Mouse (Mus musculus) forebrain, embryonic 12.5 days (tissue): ENCODE measurements around the gene Lamb1. TPM values are rescaled to one million over a fixed set of nuclear protein-coding genes. Genes with fewer than 3 reads are reported as not detected.
A peak's percentile ranks its signal among the peaks of the same experiment; 100 is the strongest.

Experiments used
- ATAC-seq: fragments of 200-750 bp; cut with Nextera tagmentation; 2 replicates; pipeline ENCODE4 v1.8.0; 2017; ENCODE audit warnings: moderate TSS enrichment; ENCODE audit not compliant: low FRiP score
- H3K27ac ChIP-seq: fragments of 300-500 bp; sonication (generic); 2 replicates; pipeline ENCODE4 v1.5.1; 2016; ENCODE audit warnings: mild to moderate bottlenecking
- H3K27me3 ChIP-seq: fragments of 300-500 bp; sonication (generic); 2 replicates; pipeline ENCODE4 v1.6.1; 2016; ENCODE audit warnings: mild to moderate bottlenecking
- H3K36me3 ChIP-seq: fragments of 300-500 bp; sonication (generic); replicated peaks from 2 replicates; pipeline ENCODE4 v1.6.1; 2016; ENCODE audit warnings: mild to moderate bottlenecking
- H3K4me1 ChIP-seq: fragments of 300-500 bp; sonication (generic); 2 replicates; pipeline ENCODE4 v1.6.1; 2016
- H3K4me2 ChIP-seq: fragments of 300-500 bp; sonication (generic); 2 replicates; pipeline ENCODE4 v1.6.1; 2016; ENCODE audit warnings: mild to moderate bottlenecking, moderate library complexity
- H3K4me3 ChIP-seq: fragments of 300-500 bp; sonication (generic); replicated peaks from 2 replicates; pipeline ENCODE4 v1.5.1; 2016; ENCODE audit warnings: mild to moderate bottlenecking
- H3K9ac ChIP-seq: fragments of 300-500 bp; sonication (generic); 2 replicates; pipeline ENCODE4 v1.6.1; 2016; ENCODE audit warnings: mild to moderate bottlenecking
- H3K9me3 ChIP-seq: fragments of 300-500 bp; sonication (generic); 2 replicates; pipeline ENCODE4 v1.6.1; 2016
- WGBS: fragments of 180-500 bp; shearing (Covaris S2); methylation state at CpG from one replicate; pipeline ENCODE4 v1.1.7; 2016; 5-methylcytosine and 5-hydroxymethylcytosine counted together
- polyA plus RNA-seq: library from polyadenylated mRNA; unstranded; fragments of >200 nt; fragmentation: Nextera tagmentation; extraction: Ambion mirVana; gene quantifications from 2 replicates; pipeline ENCODE4 v1.2.1, GENCODE M21; 2016

The Lamb1 gene
- polyA plus RNA-seq, 1 experiment from 2014 or later, result 25.7 TPM

DNA sequence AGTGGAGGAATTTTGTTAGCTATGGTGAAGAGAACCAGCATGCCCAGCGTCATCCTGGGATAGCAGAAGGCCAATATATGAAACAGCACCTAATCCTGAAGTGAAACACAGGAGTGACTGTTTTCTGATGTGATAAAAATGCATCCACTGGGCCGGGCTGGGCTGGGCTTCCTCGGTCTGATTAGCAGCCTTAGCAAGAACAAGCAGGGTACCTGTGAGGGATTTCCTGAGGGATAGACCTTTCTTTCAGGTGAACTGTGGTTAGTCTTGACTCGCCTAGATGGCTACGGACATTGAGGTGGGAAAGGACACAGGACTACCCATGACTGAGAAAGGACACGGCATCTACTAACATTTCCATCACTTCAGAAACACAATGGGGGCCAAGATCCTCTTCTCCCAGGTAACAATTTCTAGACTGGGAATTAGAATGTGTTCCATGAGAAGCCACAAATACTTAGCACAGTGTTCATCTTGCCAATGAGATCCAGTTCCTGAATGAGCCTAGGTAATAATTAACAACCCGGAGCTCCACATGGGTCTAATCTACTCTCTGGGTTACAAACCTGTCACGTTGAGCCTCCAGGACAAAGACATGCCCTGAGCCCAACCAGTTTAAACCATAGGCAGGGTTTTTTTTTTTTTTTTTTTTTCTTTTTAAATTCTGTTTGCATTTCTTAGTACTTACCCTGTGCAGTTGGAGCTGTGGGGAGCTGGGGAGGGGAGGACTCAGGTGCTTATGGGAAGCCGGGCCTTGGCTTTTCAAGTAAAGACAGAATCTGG is 8.7 kb upstream of the Lamb1 start:
- WGBS, result 74% methylated on average over 9 of the region's 9 CpGs
- no peak overlapping the region for H3K9ac ChIP-seq
- H3K4me3 ChIP-seq, result no peak overlapping the region
- no peak overlapping the region for H3K27ac ChIP-seq
- no peaks in the 10 kb centered on the region for H3K36me3 ChIP-seq
- no peaks in the 10 kb centered on the region for H3K4me1 ChIP-seq
- H3K9me3 ChIP-seq, result no peaks in the 10 kb centered on the region
- no peak overlapping the region for H3K4me2 ChIP-seq
- H3K27me3 ChIP-seq, result no peaks in the 10 kb centered on the region
- no peak for ATAC-seq

DNA sequence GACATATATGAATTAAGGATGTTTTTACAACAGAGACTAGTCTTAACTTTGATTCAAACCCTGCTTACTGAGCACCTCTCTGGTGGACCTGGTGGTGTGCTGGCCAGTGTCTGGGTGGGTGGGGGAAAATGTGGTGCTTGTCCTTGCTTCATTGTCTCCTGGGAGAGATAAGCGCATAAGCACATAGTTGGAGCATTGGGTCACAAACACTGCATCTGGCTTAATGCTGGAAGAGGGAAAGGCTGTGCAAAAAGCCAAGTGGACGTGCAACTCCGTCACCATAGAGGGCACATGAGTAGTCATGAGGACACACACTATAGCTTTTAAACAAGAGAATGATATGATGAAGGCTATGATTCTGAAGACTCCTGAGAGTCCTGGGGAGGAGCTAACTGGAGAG is 3.2 kb upstream of the Lamb1 start:
- H3K27ac ChIP-seq, result no peak overlapping the region
- no peak for ATAC-seq
- H3K9me3 ChIP-seq, result no peaks in the 10 kb centered on the region
- WGBS, result 82% methylated on average over 3 of the region's 3 CpGs
- H3K36me3 ChIP-seq, result no peaks in the 10 kb centered on the region
- peaks cover 46% of the 10 kb centered on the region for H3K27me3 ChIP-seq
- H3K4me2 ChIP-seq, result no peak overlapping the region
- no peak overlapping the region for H3K9ac ChIP-seq
- H3K4me3 ChIP-seq, result no peak overlapping the region
- peaks cover 21% of the 10 kb centered on the region; the same call in 1 of the 2 replicates for H3K4me1 ChIP-seq

GRCm38 (mm10) chr12:31263921-31264320 is 1.1 kb upstream of the Lamb1 start:
- H3K27ac ChIP-seq, result no peak overlapping the region
- H3K36me3 ChIP-seq, result no peaks in the 10 kb centered on the region
- peaks cover 58% of the 10 kb centered on the region for H3K27me3 ChIP-seq
- no peak overlapping the region for H3K4me2 ChIP-seq
- H3K9ac ChIP-seq, result no peak overlapping the region
- 28% methylated on average over 7 of the region's 7 CpGs for WGBS
- no peaks in the 10 kb centered on the region for H3K9me3 ChIP-seq
- H3K4me3 ChIP-seq, result no peak overlapping the region
- ATAC-seq, result no peak
- H3K4me1 ChIP-seq, result peaks cover 21% of the 10 kb centered on the region; the same call in 1 of the 2 replicates

GRCm38 (mm10) chr12:31265722-31266431 is 843 bp downstream of the Lamb1 start:
- Histone ChIP-seq H3K9me3 (no peaks in the 10 kb centered on the region), H3K36me3 (no peaks in the 10 kb centered on the region), H3K4me2 (peak overlapping the region; percentile 69), H3K4me3 (peak overlapping the region; percentile 43), H3K27ac (peak overlapping the region; percentile 47; the same call in 1 of the 2 replicates), H3K4me1 (peaks cover 21% of the 10 kb centered on the region; the same call in 1 of the 2 replicates), H3K9ac (peak overlapping the region; percentile 38), H3K27me3 (peaks cover 58% of the 10 kb centered on the region)
- peak; percentile 63 for ATAC-seq
- WGBS, result under 1% methylated on average over 50 of the region's 50 CpGs

DNA sequence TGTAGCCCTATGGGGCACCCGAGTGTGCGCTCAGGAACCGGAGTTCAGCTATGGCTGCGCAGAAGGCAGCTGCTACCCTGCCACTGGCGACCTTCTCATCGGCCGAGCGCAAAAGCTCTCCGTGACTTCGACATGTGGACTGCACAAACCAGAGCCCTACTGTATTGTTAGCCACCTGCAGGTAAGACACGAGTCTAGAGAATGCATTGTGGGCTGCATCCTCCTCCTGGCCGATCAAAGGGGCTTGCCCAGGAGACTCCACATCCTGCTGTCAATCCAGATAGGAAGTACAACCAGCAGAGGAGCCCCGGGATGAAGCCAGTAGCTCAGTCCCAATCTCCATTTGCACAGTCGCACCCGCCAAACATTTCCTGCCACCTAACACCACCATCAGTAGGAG is 1.7 kb downstream of the Lamb1 start:
- 4% methylated on average over 15 of the region's 15 CpGs for WGBS
- peak overlapping the region; percentile 43 for H3K4me3 ChIP-seq
- H3K9ac ChIP-seq, result peak overlapping the region; percentile 25; the same call in 1 of the 2 replicates
- ATAC-seq, result no peak
- H3K4me2 ChIP-seq, result peak overlapping the region; percentile 69
- no peaks in the 10 kb centered on the region for H3K36me3 ChIP-seq
- H3K4me1 ChIP-seq, result peaks cover 22% of the 10 kb centered on the region
- H3K27me3 ChIP-seq, result peaks cover 58% of the 10 kb centered on the region
- no peak overlapping the region for H3K27ac ChIP-seq
- no peaks in the 10 kb centered on the region for H3K9me3 ChIP-seq

DNA sequence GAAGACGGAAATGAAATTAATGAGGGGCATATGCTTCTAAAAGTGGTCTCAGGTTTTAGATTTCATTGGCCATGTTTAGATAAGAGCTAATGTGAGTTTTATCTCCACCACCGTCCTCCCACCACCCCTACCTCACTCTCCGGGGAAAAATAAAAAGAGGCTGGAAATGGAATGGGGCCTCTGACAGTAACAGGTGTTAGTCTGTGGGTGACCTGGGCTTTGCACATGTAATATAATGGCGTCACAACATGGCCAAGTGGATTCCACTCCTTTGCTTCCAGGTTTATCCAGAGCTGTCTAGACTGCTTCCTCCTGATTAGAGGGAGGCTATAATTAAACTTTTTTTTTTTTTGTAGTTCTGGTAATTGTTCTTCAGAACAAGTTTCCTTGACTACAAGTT is 2.3 kb downstream of the Lamb1 start:
- Histone ChIP-seq H3K4me1 (peaks cover 28% of the 10 kb centered on the region), H3K4me2 (0 out of 2 replicates have a peak overlapping the region, but pooled peaks have one; percentile 69), H3K9me3 (no peaks in the 10 kb centered on the region), H3K9ac (no peak overlapping the region), H3K36me3 (no peaks in the 10 kb centered on the region), H3K27me3 (peaks cover 54% of the 10 kb centered on the region), H3K4me3 (no peak overlapping the region), H3K27ac (no peak overlapping the region)
- no peak for ATAC-seq
- WGBS, result 62% methylated on average over 4 of the region's 4 CpGs

DNA sequence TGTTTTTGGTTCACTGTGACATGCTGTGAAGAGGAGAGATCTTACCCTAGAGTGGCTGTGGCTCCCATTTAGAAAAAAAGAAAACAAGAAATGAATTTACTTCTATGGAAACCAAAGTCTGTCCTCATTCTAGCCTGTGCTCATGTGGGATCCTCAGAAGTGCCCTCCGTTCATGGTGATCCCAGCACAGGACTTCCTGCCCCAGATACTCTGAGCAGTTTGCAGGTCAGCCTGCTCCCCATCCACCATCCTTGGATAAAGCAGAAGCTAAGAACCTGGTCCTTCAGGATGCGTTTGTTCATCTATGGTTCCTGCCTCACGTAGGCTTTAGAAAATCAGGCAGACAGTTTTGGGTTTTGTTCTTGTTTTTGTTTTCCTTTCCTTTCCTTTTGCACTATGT is 3.3 kb downstream of the Lamb1 start:
- H3K4me2 ChIP-seq, result no peak overlapping the region
- no peaks in the 10 kb centered on the region for H3K9me3 ChIP-seq
- no peaks in the 10 kb centered on the region for H3K36me3 ChIP-seq
- H3K4me3 ChIP-seq, result no peak overlapping the region
- H3K4me1 ChIP-seq, result peaks cover 28% of the 10 kb centered on the region
- H3K27me3 ChIP-seq, result peaks cover 46% of the 10 kb centered on the region
- no peak for ATAC-seq
- 81% methylated on average over 3 of the region's 3 CpGs for WGBS
- H3K9ac ChIP-seq, result no peak overlapping the region
- H3K27ac ChIP-seq, result no peak overlapping the region

DNA sequence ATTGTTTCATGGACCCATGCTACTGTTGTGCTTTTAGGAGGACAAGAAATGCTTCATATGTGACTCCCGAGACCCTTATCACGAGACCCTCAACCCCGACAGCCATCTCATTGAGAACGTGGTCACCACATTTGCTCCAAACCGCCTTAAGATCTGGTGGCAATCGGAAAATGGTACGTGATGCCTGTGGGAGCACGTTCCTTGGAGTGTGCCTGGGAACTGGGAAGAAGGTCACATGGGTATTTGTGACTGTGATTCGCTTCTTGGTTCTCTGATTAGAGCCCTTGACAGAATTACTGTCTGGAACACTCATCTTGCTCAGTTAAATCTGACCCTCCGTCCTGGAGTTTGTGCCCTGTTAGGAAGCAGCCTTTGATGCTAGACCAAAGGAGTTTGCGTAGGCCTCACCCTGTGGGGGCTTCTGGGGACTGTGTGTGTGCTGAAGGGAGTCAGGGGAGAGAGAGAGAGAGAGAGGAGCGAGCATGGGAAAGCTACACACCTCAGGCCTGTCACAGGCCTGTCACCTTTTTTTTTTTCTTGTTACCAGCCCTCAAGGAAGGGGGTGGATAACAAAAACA is 4.1 kb downstream of the Lamb1 start:
- no peak overlapping the region for H3K27ac ChIP-seq
- H3K4me1 ChIP-seq, result peaks cover 28% of the 10 kb centered on the region
- no peak overlapping the region for H3K4me2 ChIP-seq
- no peak for ATAC-seq
- no peaks in the 10 kb centered on the region for H3K36me3 ChIP-seq
- 78% methylated on average over 12 of the region's 12 CpGs for WGBS
- peaks cover 39% of the 10 kb centered on the region for H3K27me3 ChIP-seq
- no peak overlapping the region for H3K4me3 ChIP-seq
- no peaks in the 10 kb centered on the region for H3K9me3 ChIP-seq
- no peak overlapping the region for H3K9ac ChIP-seq

DNA sequence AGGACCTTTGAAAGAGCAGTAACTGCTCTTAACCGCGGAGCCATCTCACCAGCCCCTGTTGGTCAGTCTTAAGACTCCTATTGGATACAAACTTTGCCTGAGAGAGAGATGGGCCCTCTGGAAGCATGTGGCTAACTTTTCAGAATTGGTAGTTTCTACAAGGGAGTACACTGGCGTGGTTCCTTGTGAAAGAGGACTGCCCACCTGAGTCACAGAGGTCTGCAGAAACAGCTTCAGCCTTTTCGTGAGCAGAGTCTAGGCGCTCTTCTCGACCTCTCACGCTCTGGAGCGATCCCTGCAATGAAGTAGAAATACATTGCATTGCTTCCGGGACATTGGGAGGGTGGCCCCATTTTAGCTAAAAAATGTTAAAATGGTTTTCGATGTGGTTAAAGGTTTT is 5.3 kb downstream of the Lamb1 start:
- H3K4me2 ChIP-seq, result no peak overlapping the region
- H3K36me3 ChIP-seq, result no peaks in the 10 kb centered on the region
- no peak overlapping the region for H3K9ac ChIP-seq
- no peak for ATAC-seq
- peaks cover 20% of the 10 kb centered on the region for H3K4me1 ChIP-seq
- H3K27me3 ChIP-seq, result peaks cover 27% of the 10 kb centered on the region
- H3K9me3 ChIP-seq, result no peaks in the 10 kb centered on the region
- no peak overlapping the region for H3K27ac ChIP-seq
- 88% methylated on average over 10 of the region's 10 CpGs for WGBS
- no peak overlapping the region for H3K4me3 ChIP-seq

- 71% methylated on average over 5 of the region's 5 CpGs for WGBS
- no peaks in the 10 kb centered on the region for H3K9me3 ChIP-seq
- H3K4me1 ChIP-seq, result peaks cover 16% of the 10 kb centered on the region
- H3K36me3 ChIP-seq, result no peaks in the 10 kb centered on the region
- no peak overlapping the region for H3K4me2 ChIP-seq
- peaks cover 23% of the 10 kb centered on the region for H3K27me3 ChIP-seq
- ATAC-seq, result no peak
- no peak overlapping the region for H3K27ac ChIP-seq
- no peak overlapping the region for H3K4me3 ChIP-seq
- no peak overlapping the region for H3K9ac ChIP-seq
Observed at GRCm38 (mm10) chr12:31270776-31271175, 5.7 kb downstream of the Lamb1 start.

DNA sequence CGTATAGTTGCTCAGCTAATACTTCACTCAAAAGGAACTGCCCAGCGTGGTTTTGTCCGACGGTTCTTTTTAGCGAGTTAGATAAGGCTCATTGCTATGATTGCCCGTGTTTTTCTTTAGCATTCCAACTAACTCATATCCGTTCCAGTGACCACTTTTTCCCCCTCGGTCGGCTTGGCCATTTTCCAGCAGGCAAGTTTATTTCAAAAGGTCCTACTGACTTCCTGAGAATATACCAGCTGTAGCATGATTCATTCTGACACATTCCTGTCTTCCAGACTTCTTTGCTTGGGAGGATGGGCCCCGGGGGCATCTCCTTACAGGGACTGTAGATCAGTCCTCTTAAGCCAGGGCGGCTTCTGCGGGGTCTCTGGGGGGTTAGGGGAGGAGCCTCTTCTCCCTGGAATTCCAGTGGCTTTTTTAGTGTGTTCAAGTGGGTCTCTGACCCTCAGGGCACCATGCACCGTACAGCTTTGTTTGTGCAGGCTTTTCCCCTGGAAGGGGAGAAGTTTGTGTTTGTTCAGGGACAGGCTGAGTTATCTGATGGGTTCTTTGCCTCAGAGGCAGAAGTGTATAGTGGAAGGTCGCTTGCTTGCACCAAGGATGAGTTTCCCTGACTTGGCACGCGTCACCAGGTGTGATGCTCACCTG is 6.5 kb downstream of the Lamb1 start:
- Histone ChIP-seq H3K4me2 (no peak overlapping the region), H3K9ac (no peak overlapping the region), H3K27ac (no peak overlapping the region), H3K9me3 (no peaks in the 10 kb centered on the region), H3K4me3 (no peak overlapping the region), H3K4me1 (peaks cover 10% of the 10 kb centered on the region), H3K36me3 (no peaks in the 10 kb centered on the region), H3K27me3 (peaks cover 16% of the 10 kb centered on the region)
- ATAC-seq, result no peak
- WGBS, result 58% methylated on average over 16 of the region's 16 CpGs
